Mouse (Mus musculus): Measurements from ENCODE around the gene Lrrk2. TPM values are rescaled to one million over a fixed set of nuclear protein-coding genes. Genes with fewer than 3 reads are reported as not detected.
"Not testable (repeated sequence)": the region's sequence is repeated elsewhere in the genome, so short reads cannot be mapped to it uniquely, and the experiment has no call there.

Gene Lrrk2
- polyA plus RNA-seq, 1 experiment from 2014 or later = 4.2 TPM

DNA sequence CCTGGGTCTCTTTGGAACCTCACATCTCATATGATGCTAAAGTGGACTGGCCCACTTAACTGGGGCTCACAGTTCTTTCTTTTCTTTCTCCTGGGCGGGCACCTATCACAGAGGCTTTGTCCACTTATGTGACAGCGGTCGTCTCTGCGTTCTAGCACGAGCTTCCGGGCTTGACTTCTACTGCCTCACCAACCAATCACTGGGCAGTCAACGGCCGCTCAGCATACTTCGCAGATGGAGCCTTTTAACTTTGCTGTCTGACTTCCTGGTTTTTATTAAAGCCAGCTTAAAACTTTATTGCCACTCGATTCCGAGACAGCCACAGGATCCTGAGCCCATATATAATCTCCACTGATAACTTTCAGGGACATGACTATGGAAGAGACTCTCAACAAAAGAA lies 115.4 kb downstream of the Lrrk2 start:
- no peaks in the 10 kb centered on the region for H3K36me3 ChIP-seq (ENCODE audit: control insufficient read depth, insufficient read depth, low read length)

DNA sequence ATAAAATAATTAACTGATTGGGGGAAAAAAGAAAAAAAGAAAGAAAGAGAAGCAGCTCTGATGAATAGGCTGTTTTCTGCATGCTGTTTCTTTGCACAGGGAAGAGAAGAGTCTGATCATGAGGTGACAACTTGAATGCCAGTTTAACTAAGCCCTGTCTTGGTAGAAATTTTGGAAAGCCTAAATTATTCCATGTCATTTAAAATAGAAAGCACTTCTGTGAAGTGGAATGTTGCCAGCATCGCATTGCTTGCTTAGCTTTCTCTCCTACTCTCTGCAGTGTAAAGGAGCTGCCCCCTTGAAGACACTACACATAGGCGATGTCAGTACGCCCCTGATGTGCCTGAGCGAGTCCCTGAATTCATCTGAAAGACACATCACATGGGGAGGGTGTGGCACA lies 133.5 kb downstream of the Lrrk2 start:
- TF ChIP-seq EP300 (optimal IDR thresholded peaks at IDR 0.05) (no peak), CTCF (IDR thresholded peaks at IDR 0.05; ENCODE audit: low read depth) (no peak)

More for the DNA sequence above, 115.4 kb downstream of the Lrrk2 start:
- H3K9ac ChIP-seq (ENCODE audit: low read length) = no peak overlapping the region
- no peaks in the 10 kb centered on the region for H3K4me1 ChIP-seq (replicated peaks; ENCODE audit: control insufficient read depth, insufficient read depth)
- 95% methylated on average over 11 of the region's 11 CpGs for WGBS
- H3K27ac ChIP-seq (replicated peaks) = no peak overlapping the region
- no peaks in the 10 kb centered on the region for H3K27me3 ChIP-seq (ENCODE audit: control insufficient read depth, insufficient read depth, low read length)
- ATAC-seq (ENCODE audit: low FRiP score, low TSS enrichment) (no peak), DNase-seq (ENCODE audit: low spot score) (no peak)
- no peak overlapping the region for H3K4me3 ChIP-seq (ENCODE audit: low read depth, low read length)
- H3K4me2 ChIP-seq (replicated peaks; ENCODE audit: low read depth) = no peak overlapping the region
- TF ChIP-seq EP300 (optimal IDR thresholded peaks at IDR 0.05) (no peak), CTCF (IDR thresholded peaks at IDR 0.05; ENCODE audit: low read depth) (no peak)
- H3K9me3 ChIP-seq (ENCODE audit: control insufficient read depth, low read length) = no peaks in the 10 kb centered on the region

DNA sequence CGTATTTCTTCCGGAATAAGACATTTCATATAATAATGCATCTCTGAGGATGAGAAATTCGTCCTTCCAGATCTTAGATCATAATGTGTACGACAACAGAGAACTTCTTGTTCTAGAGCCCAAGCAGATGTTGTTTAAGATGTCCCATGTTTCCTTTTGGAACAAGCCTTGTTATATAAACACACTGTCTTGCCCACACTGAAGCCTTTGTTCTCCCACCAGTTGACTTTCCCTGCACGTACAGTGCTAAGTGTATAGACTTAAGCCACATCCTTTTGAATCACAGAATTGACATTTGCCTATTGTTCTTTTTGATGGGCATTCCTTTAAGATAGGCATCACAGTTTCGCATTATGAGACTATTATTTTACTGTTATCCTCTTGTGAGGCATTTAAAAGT lies 162.3 kb downstream of the Lrrk2 start:
- Histone ChIP-seq H3K27me3 (ENCODE audit: control insufficient read depth, insufficient read depth, low read length) (no peaks in the 10 kb centered on the region), H3K36me3 (ENCODE audit: control insufficient read depth, insufficient read depth, low read length) (no peaks in the 10 kb centered on the region), H3K4me3 (ENCODE audit: low read depth, low read length) (no peak overlapping the region), H3K4me2 (replicated peaks; ENCODE audit: low read depth) (no peak overlapping the region), H3K4me1 (replicated peaks; ENCODE audit: control insufficient read depth, insufficient read depth) (no peaks in the 10 kb centered on the region), H3K9ac (ENCODE audit: low read length) (no peak overlapping the region), H3K27ac (replicated peaks) (no peak overlapping the region), H3K9me3 (ENCODE audit: control insufficient read depth, low read length) (no peaks in the 10 kb centered on the region)
- ATAC-seq (ENCODE audit: low FRiP score, low TSS enrichment) = no peak
- WGBS = 61% methylated on average over 6 of the region's 6 CpGs
- no peak for DNase-seq (ENCODE audit: low spot score)
- TF ChIP-seq EP300 (optimal IDR thresholded peaks at IDR 0.05) (no peak), CTCF (IDR thresholded peaks at IDR 0.05; ENCODE audit: low read depth) (no peak)

More for the DNA sequence above, 133.5 kb downstream of the Lrrk2 start:
- ATAC-seq (ENCODE audit: low FRiP score, low TSS enrichment) = no peak
- Histone ChIP-seq H3K36me3 (ENCODE audit: control insufficient read depth, insufficient read depth, low read length) (no peaks in the 10 kb centered on the region), H3K4me2 (replicated peaks; ENCODE audit: low read depth) (no peak overlapping the region), H3K4me1 (replicated peaks; ENCODE audit: control insufficient read depth, insufficient read depth) (no peaks in the 10 kb centered on the region), H3K9me3 (ENCODE audit: control insufficient read depth, low read length) (no peaks in the 10 kb centered on the region), H3K27me3 (ENCODE audit: control insufficient read depth, insufficient read depth, low read length) (no peaks in the 10 kb centered on the region), H3K4me3 (ENCODE audit: low read depth, low read length) (no peak overlapping the region), H3K9ac (ENCODE audit: low read length) (no peak overlapping the region), H3K27ac (replicated peaks) (no peak overlapping the region)
- WGBS = 78% methylated on average over 4 of the region's 4 CpGs
- DNase-seq (ENCODE audit: low spot score) = no peak

DNA sequence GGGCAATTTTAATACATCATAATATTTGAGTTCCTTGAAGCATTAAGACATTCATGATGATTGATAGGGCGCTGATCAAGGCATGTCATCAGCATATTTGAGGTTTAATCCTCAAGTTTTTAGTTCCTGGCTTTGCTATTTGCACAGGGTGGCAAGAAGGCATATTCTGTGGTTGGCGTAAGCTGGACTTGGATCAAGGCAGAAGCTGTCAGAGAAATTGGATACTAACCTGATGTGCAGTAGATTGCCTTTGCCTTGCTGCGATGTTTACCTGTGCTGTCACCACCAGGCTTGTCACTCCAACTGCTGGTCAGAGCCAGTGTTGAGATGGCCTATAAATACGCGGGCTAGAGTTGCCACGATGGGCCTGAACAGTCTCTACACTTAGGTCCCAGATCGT lies 165.0 kb downstream of the Lrrk2 start, which contains the start of gene Smgc:
Gene Smgc, plus strand, starts transcription at position 301 of the 400 bp plus-strand sequence.
- no peak for TF ChIP-seq CTCF (IDR thresholded peaks at IDR 0.05; ENCODE audit: low read depth)
- no peak for TF ChIP-seq EP300 (optimal IDR thresholded peaks at IDR 0.05)
- DNase-seq (ENCODE audit: low spot score) = no peak
- ATAC-seq (ENCODE audit: low FRiP score, low TSS enrichment) = no peak
- H3K9ac ChIP-seq (ENCODE audit: low read length) = no peak within 1 kb of the TSS
- H3K9me3 ChIP-seq (ENCODE audit: control insufficient read depth, low read length) = no peaks in the 10 kb centered on the region
- H3K27me3 ChIP-seq (ENCODE audit: control insufficient read depth, insufficient read depth, low read length) = no peaks in the 10 kb centered on the region
- H3K4me2 ChIP-seq (replicated peaks; ENCODE audit: low read depth) = no peak within 1 kb of the TSS
- H3K4me1 ChIP-seq (replicated peaks; ENCODE audit: control insufficient read depth, insufficient read depth) = no peaks in the 10 kb centered on the region
- no peak within 1 kb of the TSS for H3K4me3 ChIP-seq (ENCODE audit: low read depth, low read length)
- H3K27ac ChIP-seq (replicated peaks) = no peak within 1 kb of the TSS
- no peaks in the 10 kb centered on the region for H3K36me3 ChIP-seq (ENCODE audit: control insufficient read depth, insufficient read depth, low read length)
- 84% methylated on average over 7 of the region's 7 CpGs for WGBS

DNA sequence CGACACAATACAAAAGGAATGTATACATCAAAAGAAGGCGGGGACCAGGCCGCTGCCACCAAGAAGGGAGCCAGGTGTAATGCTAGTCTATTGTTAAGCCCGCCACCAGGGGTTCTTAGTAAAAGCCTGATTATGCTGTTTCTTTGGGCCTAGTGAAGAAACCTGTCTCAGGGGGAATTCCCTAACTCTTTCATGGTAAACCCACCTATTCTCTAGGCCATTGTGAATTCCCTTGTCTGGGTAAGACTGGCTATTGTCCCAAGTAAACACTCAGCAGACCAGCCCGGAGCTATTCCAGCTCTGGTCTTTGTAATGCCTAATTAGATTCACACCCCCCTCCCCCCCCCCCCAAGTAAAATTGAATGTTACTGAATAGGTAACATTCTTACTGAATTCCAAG lies 191.2 kb downstream of the Lrrk2 start:
- H3K27me3 ChIP-seq (ENCODE audit: control insufficient read depth, insufficient read depth, low read length); H3K4me2 ChIP-seq (replicated peaks; ENCODE audit: low read depth); DNase-seq (ENCODE audit: low spot score); H3K9me3 ChIP-seq (ENCODE audit: control insufficient read depth, low read length); H3K4me3 ChIP-seq (ENCODE audit: low read depth, low read length); H3K27ac ChIP-seq (replicated peaks); H3K36me3 ChIP-seq (ENCODE audit: control insufficient read depth, insufficient read depth, low read length); H3K9ac ChIP-seq (ENCODE audit: low read length); H3K4me1 ChIP-seq (replicated peaks; ENCODE audit: control insufficient read depth, insufficient read depth); ATAC-seq (ENCODE audit: low FRiP score, low TSS enrichment): not testable (repeated sequence)
- WGBS = 27% methylated on average over 5 of the region's 5 CpGs

Other genes starting within 250 kb of the Lrrk2 start
- gene Slc2a13, start 99.9 kb upstream of the Lrrk2 start, polyA plus RNA-seq (2015; fragmentation: Nextera tagmentation; extraction: Ambion mirVana) = 0.42 and 0.47 TPM in 2 replicates
- gene Smgc, start 165.1 kb downstream of the Lrrk2 start, polyA plus RNA-seq (2015; fragmentation: Nextera tagmentation; extraction: Ambion mirVana) = not detected in 2 replicates